Mouse (Mus musculus): ENCODE results near the gene Rasd2. TPM values are rescaled to one million over a fixed set of nuclear protein-coding genes. Genes with fewer than 3 reads are reported as not detected.

Gene Rasd2
- polyA plus RNA-seq (2014; fragmentation: Nextera tagmentation; extraction: Ambion mirVana), result 0.29 and 0.37 TPM in 2 replicates

DNA sequence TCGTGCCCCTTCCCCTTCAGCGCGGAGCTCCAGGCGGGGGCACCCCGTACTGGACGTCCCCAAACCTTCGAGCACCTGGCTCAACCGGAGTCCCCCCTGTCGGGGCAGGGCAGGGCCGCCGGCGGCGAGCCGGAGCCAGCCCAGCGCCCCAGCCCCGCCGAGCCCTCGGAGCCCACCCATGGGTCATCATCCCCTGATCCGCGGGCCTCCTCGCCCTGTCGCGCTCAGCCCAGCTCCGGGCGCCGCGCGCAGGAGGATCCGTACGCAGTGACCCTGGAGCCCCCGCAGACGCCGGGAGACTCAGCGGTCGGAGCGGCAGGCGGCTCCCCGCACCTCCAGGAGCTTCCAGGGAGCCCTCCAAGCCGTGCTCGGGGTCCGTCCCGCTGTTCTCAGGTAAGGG, at the start of gene Rasd2:
Rasd2 (plus strand) TSS at position 259 of the 400 bp plus-strand sequence.
- DNase-seq (ENCODE audit: low spot score) (no peak), ATAC-seq (ENCODE audit: low read depth) (no peak)
- Histone ChIP-seq H3K36me3 (ENCODE audit: control insufficient read depth, insufficient read depth, low read length) (no peaks in the 10 kb centered on the region), H3K27ac (replicated peaks; ENCODE audit: low read depth, low read length) (no peak within 1 kb of the TSS), H3K9me3 (ENCODE audit: control insufficient read depth, low read length) (no peaks in the 10 kb centered on the region), H3K4me3 (ENCODE audit: low read depth, low read length) (peak within 1 kb of the TSS; percentile 49), H3K4me2 (ENCODE audit: low read depth, low read length) (peak within 1 kb of the TSS; percentile 98), H3K9ac (ENCODE audit: low read depth, low read length) (peak within 1 kb of the TSS; percentile 61), H3K27me3 (replicated peaks; ENCODE audit: control insufficient read depth, insufficient read depth, low read length) (peaks cover 50% of the 10 kb centered on the region), H3K4me1 (ENCODE audit: control insufficient read depth, insufficient read depth, low read length) (no peaks in the 10 kb centered on the region; the same call in 1 of the 2 replicates)
- 3% methylated on average over 20 of the region's 42 CpGs for WGBS

GRCm38 (mm10) chr8:75169363-75169762, 44.4 kb upstream of the Rasd2 start:
- 50% methylated on average over 5 of the region's 5 CpGs for WGBS
- Histone ChIP-seq H3K4me3 (ENCODE audit: low read depth, low read length) (no peak overlapping the region), H3K27ac (replicated peaks; ENCODE audit: low read depth, low read length) (no peak overlapping the region), H3K4me1 (ENCODE audit: control insufficient read depth, insufficient read depth, low read length) (no peaks in the 10 kb centered on the region), H3K9ac (ENCODE audit: low read depth, low read length) (no peak overlapping the region), H3K4me2 (ENCODE audit: low read depth, low read length) (no peak overlapping the region), H3K9me3 (ENCODE audit: control insufficient read depth, low read length) (no peaks in the 10 kb centered on the region; the same call in 1 of the 2 replicates), H3K36me3 (ENCODE audit: control insufficient read depth, insufficient read depth, low read length) (no peaks in the 10 kb centered on the region), H3K27me3 (replicated peaks; ENCODE audit: control insufficient read depth, insufficient read depth, low read length) (no peaks in the 10 kb centered on the region)
- DNase-seq (ENCODE audit: low spot score), result peak; percentile 27
- no peak for ATAC-seq (ENCODE audit: low read depth)

DNA sequence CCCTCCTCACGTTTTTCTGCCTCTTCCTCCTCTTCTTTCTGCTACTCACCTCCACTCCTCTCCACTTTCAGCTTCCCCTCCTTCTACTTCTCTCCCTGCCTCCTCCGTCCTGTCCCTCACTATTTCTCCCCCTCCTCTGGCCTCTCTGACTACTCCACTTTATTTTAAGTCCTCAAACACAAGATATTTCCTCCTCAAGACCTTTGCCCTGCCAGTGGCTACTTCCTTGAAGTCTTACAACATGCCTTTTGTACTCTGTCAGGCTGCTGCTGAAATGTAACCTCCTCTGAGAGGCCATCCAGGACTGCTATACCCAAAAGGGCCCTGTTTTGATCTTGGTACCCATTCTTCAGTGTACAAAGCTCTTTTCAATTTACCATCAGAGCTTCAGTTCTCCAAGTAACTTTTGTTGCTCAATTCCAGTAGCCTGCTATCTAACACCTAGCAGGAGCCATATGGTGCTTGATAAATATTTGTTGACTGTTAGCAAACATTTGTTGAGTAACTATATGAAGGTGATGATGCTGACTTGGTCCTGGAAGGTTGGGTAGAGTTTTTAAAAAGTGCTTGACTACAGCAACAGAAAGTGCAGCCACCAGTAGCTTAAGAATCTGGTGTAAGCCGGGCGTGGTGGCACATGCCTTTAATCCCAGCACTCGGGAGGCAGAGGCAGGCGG, 41.6 kb upstream of the Rasd2 start:
- DNase-seq (ENCODE audit: low spot score) (no peak), ATAC-seq (ENCODE audit: low read depth) (no peak)
- Histone ChIP-seq H3K27me3 (replicated peaks; ENCODE audit: control insufficient read depth, insufficient read depth, low read length) (no peaks in the 10 kb centered on the region), H3K9ac (ENCODE audit: low read depth, low read length) (no peak overlapping the region), H3K4me3 (ENCODE audit: low read depth, low read length) (no peak overlapping the region), H3K36me3 (ENCODE audit: control insufficient read depth, insufficient read depth, low read length) (no peaks in the 10 kb centered on the region), H3K4me1 (ENCODE audit: control insufficient read depth, insufficient read depth, low read length) (no peaks in the 10 kb centered on the region), H3K4me2 (ENCODE audit: low read depth, low read length) (no peak overlapping the region), H3K9me3 (ENCODE audit: control insufficient read depth, low read length) (no peaks in the 10 kb centered on the region; the same call in 1 of the 2 replicates), H3K27ac (replicated peaks; ENCODE audit: low read depth, low read length) (no peak overlapping the region)
- 67% methylated on average over 6 of the region's 6 CpGs for WGBS

- Histone ChIP-seq H3K27me3 (replicated peaks; ENCODE audit: control insufficient read depth, insufficient read depth, low read length) (no peaks in the 10 kb centered on the region), H3K9ac (ENCODE audit: low read depth, low read length) (no peak overlapping the region), H3K4me2 (ENCODE audit: low read depth, low read length) (no peak overlapping the region), H3K9me3 (ENCODE audit: control insufficient read depth, low read length) (no peaks in the 10 kb centered on the region), H3K36me3 (ENCODE audit: control insufficient read depth, insufficient read depth, low read length) (no peaks in the 10 kb centered on the region), H3K4me1 (ENCODE audit: control insufficient read depth, insufficient read depth, low read length) (no peaks in the 10 kb centered on the region), H3K4me3 (ENCODE audit: low read depth, low read length) (no peak overlapping the region), H3K27ac (replicated peaks; ENCODE audit: low read depth, low read length) (no peak overlapping the region)
- DNase-seq (ENCODE audit: low spot score) (no peak), ATAC-seq (ENCODE audit: low read depth) (no peak)
- 74% methylated on average over 3 of the region's 3 CpGs for WGBS
Observed at GRCm38 (mm10) chr8:75193022-75193421, 20.7 kb upstream of the Rasd2 start.

GRCm38 (mm10) chr8:75194473-75195071, 19.2 kb upstream of the Rasd2 start:
- Histone ChIP-seq H3K27ac (replicated peaks; ENCODE audit: low read depth, low read length) (no peak overlapping the region), H3K36me3 (ENCODE audit: control insufficient read depth, insufficient read depth, low read length) (no peaks in the 10 kb centered on the region), H3K27me3 (replicated peaks; ENCODE audit: control insufficient read depth, insufficient read depth, low read length) (no peaks in the 10 kb centered on the region), H3K9ac (ENCODE audit: low read depth, low read length) (no peak overlapping the region), H3K4me1 (ENCODE audit: control insufficient read depth, insufficient read depth, low read length) (no peaks in the 10 kb centered on the region), H3K9me3 (ENCODE audit: control insufficient read depth, low read length) (no peaks in the 10 kb centered on the region), H3K4me3 (ENCODE audit: low read depth, low read length) (no peak overlapping the region), H3K4me2 (ENCODE audit: low read depth, low read length) (no peak overlapping the region)
- ATAC-seq (ENCODE audit: low read depth) (peak; percentile 18; the same call in 1 of the 2 replicates), DNase-seq (ENCODE audit: low spot score) (no peak)
- WGBS, result 39% methylated on average over 4 of the region's 4 CpGs

DNA sequence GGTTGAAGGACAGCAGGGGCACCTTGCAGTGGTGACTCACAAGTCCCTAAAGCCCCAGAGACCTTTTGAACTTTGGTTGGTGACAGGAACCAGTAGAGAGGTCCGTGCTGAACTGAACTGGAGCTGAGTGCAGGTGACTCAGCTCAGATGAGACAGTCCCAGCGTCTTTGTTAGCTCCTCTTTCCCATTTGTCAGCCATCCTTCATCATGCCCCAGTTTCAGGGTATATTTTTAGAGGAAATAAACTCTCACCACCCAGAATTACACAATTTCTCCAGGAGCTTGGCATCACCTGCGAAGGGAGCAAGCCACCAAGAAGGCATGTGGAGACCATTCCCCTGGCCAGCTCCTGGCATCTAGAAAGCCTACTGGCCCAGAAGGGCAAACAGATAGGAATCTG, 16.6 kb upstream of the Rasd2 start:
- Histone ChIP-seq H3K27me3 (replicated peaks; ENCODE audit: control insufficient read depth, insufficient read depth, low read length) (no peaks in the 10 kb centered on the region), H3K4me1 (ENCODE audit: control insufficient read depth, insufficient read depth, low read length) (no peaks in the 10 kb centered on the region), H3K9me3 (ENCODE audit: control insufficient read depth, low read length) (no peaks in the 10 kb centered on the region), H3K27ac (replicated peaks; ENCODE audit: low read depth, low read length) (no peak overlapping the region), H3K4me2 (ENCODE audit: low read depth, low read length) (no peak overlapping the region), H3K36me3 (ENCODE audit: control insufficient read depth, insufficient read depth, low read length) (no peaks in the 10 kb centered on the region), H3K4me3 (ENCODE audit: low read depth, low read length) (no peak overlapping the region), H3K9ac (ENCODE audit: low read depth, low read length) (no peak overlapping the region)
- 66% methylated on average over 3 of the region's 3 CpGs for WGBS
- ATAC-seq (ENCODE audit: low read depth), result no peak
- DNase-seq (ENCODE audit: low spot score), result no peak

GRCm38 (mm10) chr8:75197862-75198261, 15.9 kb upstream of the Rasd2 start:
- Histone ChIP-seq H3K4me2 (ENCODE audit: low read depth, low read length) (no peak overlapping the region), H3K4me3 (ENCODE audit: low read depth, low read length) (no peak overlapping the region), H3K9ac (ENCODE audit: low read depth, low read length) (no peak overlapping the region), H3K27ac (replicated peaks; ENCODE audit: low read depth, low read length) (no peak overlapping the region), H3K4me1 (ENCODE audit: control insufficient read depth, insufficient read depth, low read length) (no peaks in the 10 kb centered on the region), H3K9me3 (ENCODE audit: control insufficient read depth, low read length) (no peaks in the 10 kb centered on the region), H3K27me3 (replicated peaks; ENCODE audit: control insufficient read depth, insufficient read depth, low read length) (no peaks in the 10 kb centered on the region), H3K36me3 (ENCODE audit: control insufficient read depth, insufficient read depth, low read length) (no peaks in the 10 kb centered on the region)
- DNase-seq (ENCODE audit: low spot score) (no peak), ATAC-seq (ENCODE audit: low read depth) (no peak)
- whole genome bisulfite sequencing, result 58% methylated on average over 4 of the region's 4 CpGs

DNA sequence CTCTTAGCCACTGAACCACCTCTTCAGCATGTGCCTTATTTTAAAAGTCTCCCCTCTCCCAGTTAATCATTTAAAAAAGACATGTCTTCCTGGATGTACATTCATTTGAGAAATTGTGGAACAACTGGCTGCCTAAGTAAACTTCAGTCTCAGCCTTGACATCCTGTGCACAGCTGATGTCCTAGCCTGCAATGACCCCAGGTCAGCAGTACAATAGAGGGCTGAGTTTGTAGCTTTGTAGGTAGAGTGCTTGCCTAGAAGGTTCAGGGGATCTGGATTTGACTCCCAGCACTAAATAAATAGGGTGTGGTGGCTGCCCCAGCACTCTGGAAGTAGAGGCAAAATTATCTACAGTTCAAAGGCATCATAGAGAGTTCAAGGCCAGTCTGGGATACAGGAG, 15.4 kb upstream of the Rasd2 start:
- Histone ChIP-seq H3K4me1 (ENCODE audit: control insufficient read depth, insufficient read depth, low read length) (no peaks in the 10 kb centered on the region), H3K27me3 (replicated peaks; ENCODE audit: control insufficient read depth, insufficient read depth, low read length) (no peaks in the 10 kb centered on the region), H3K9ac (ENCODE audit: low read depth, low read length) (no peak overlapping the region), H3K27ac (replicated peaks; ENCODE audit: low read depth, low read length) (no peak overlapping the region), H3K4me2 (ENCODE audit: low read depth, low read length) (no peak overlapping the region), H3K36me3 (ENCODE audit: control insufficient read depth, insufficient read depth, low read length) (no peaks in the 10 kb centered on the region), H3K9me3 (ENCODE audit: control insufficient read depth, low read length) (no peaks in the 10 kb centered on the region), H3K4me3 (ENCODE audit: low read depth, low read length) (no peak overlapping the region)
- DNase-seq (ENCODE audit: low spot score), result no peak
- ATAC-seq (ENCODE audit: low read depth), result no peak

Measured in embryonic facial prominence, embryonic 14.5 days (tissue).